Mouse (Mus musculus): ENCODE measurements at regions not wholly inside any gene's neighbourhood (a gene's known extent, or its start where the extent isn't known, plus 50 kb on each side); places are given as distances from the start of the nearest gene placed in this dataset.

DNA sequence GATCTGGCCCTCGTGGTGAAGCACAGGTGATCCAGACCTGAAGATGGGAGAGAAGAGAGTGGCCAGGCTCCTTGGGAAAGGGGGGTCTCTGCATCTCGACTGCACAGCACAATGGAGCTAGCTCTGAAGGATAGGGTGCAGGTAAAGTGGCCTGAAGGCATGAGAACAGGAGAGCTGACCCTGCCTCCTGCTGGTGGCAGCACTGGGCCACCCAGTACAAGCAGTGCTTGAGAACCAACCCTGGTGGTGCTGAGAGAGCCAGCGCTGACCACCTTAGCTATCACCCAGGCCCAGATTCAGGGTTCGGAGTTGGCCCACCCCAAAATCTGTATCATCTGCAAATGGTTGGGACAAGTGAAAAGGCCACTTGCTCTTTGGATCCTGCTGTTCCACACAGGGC is 66.2 kb downstream of the A730009L09Rik start:
- H3K4me3 ChIP-seq (ENCODE audit: insufficient read depth, low read depth, low read length) = no peak overlapping the region
- H3K27ac ChIP-seq (replicated peaks; ENCODE audit: low read depth, low read length) = no peak overlapping the region
- H3K4me1 ChIP-seq (ENCODE audit: control insufficient read depth, insufficient read depth, insufficient read length, low read length) = no peaks in the 10 kb centered on the region

- H3K27ac ChIP-seq (replicated peaks; ENCODE audit: low read depth, low read length) = 0 out of 2 replicates have a peak overlapping the region, but pooled peaks have one; percentile 11
- H3K4me3 ChIP-seq (ENCODE audit: insufficient read depth, low read depth, low read length) = peak overlapping the region; percentile 15; the same call in 1 of the 2 replicates
- H3K4me1 ChIP-seq (ENCODE audit: control insufficient read depth, insufficient read depth, insufficient read length, low read length) = no peaks in the 10 kb centered on the region
These were observed 68.4 kb downstream of the A730009L09Rik start for GRCm38 (mm10) chr16:84583323-84583722.

GRCm38 (mm10) chr16:84583773-84584229 is 68.9 kb downstream of the A730009L09Rik start:
- H3K4me1 ChIP-seq (ENCODE audit: control insufficient read depth, insufficient read depth, insufficient read length, low read length) = no peaks in the 10 kb centered on the region
- 0 out of 2 replicates have a peak overlapping the region, but pooled peaks have one; percentile 11 for H3K27ac ChIP-seq (replicated peaks; ENCODE audit: low read depth, low read length)
- H3K4me3 ChIP-seq (ENCODE audit: insufficient read depth, low read depth, low read length) = peak overlapping the region; percentile 15; the same call in 1 of the 2 replicates

DNA sequence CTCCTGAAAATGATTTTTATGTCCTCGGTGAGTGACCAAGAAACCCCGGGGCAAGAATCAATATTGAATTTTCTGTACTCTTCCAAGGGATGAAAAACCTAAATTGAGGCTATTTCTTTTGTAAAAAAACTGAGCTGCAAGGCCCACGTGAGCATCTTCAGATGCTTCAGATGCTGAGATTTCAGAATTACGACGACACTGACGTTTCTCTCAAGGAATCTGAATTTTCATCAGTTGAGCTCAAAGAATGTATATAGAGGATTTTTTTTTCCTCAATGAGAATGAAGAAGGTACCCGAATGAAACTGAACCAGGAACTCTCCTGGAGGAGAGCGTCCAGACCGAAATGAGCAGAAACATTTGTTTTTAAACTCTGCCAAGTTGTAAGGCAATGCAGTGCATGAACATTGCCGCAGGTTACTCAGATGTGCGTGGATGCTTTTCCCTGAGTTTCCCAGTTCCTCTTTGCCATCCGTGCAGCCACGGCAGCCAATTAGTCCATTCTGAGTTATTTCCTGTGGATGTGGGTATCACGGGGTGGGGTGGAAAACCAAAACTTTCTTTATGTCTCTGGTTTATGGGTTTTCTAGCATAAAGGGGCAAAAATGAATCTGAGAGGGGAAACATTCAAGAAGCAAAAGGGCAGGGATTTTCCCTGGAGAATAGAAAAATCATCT is 69.9 kb downstream of the A730009L09Rik start:
- Histone ChIP-seq H3K27ac (replicated peaks; ENCODE audit: low read depth, low read length) (no peak overlapping the region), H3K4me1 (ENCODE audit: control insufficient read depth, insufficient read depth, insufficient read length, low read length) (no peaks in the 10 kb centered on the region), H3K4me3 (ENCODE audit: insufficient read depth, low read depth, low read length) (no peak overlapping the region)

DNA sequence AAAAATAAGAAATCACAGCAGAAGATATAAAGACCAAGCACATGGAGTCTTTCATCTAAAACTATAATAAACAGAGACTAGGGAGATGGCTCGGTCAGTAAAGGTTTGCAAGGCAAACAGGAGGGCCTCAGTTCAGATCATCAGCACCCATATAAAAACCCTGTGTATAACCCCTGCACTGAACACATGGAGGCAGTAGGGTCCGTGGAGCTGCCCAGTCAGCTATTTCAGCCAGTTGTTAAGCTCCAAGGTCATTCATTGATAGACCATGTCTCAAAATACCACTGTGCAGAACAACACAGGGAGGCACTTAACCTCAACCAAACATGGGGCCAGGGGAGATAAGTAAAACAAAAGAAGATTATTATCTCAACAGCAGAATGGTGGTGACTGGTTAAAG is 78.1 kb downstream of the A730009L09Rik start:
- Histone ChIP-seq H3K4me1 (ENCODE audit: control insufficient read depth, insufficient read depth, insufficient read length, low read length) (no peaks in the 10 kb centered on the region), H3K4me3 (ENCODE audit: insufficient read depth, low read depth, low read length) (no peak overlapping the region), H3K27ac (replicated peaks; ENCODE audit: low read depth, low read length) (no peak overlapping the region)

- Histone ChIP-seq H3K4me1 (ENCODE audit: control insufficient read depth, insufficient read depth, insufficient read length, low read length) (no peaks in the 10 kb centered on the region), H3K4me3 (ENCODE audit: insufficient read depth, low read depth, low read length) (no peak overlapping the region), H3K27ac (replicated peaks; ENCODE audit: low read depth, low read length) (no peak overlapping the region)
These were observed 88.0 kb downstream of the A730009L09Rik start for GRCm38 (mm10) chr16:84602969-84603368.

- no peaks in the 10 kb centered on the region; the same call in 1 of the 2 replicates for H3K4me1 ChIP-seq (ENCODE audit: control insufficient read depth, insufficient read depth, insufficient read length, low read length)
- no peak overlapping the region for H3K4me3 ChIP-seq (ENCODE audit: insufficient read depth, low read depth, low read length)
- no peak overlapping the region for H3K27ac ChIP-seq (replicated peaks; ENCODE audit: low read depth, low read length)
These were observed 88.7 kb downstream of the A730009L09Rik start for GRCm38 (mm10) chr16:84603465-84604205.

GRCm38 (mm10) chr16:84604272-84604975 is 89.5 kb downstream of the A730009L09Rik start:
- no peak overlapping the region for H3K4me3 ChIP-seq (ENCODE audit: insufficient read depth, low read depth, low read length)
- H3K27ac ChIP-seq (replicated peaks; ENCODE audit: low read depth, low read length) = no peak overlapping the region
- H3K4me1 ChIP-seq (ENCODE audit: control insufficient read depth, insufficient read depth, insufficient read length, low read length) = no peaks in the 10 kb centered on the region; the same call in 1 of the 2 replicates

DNA sequence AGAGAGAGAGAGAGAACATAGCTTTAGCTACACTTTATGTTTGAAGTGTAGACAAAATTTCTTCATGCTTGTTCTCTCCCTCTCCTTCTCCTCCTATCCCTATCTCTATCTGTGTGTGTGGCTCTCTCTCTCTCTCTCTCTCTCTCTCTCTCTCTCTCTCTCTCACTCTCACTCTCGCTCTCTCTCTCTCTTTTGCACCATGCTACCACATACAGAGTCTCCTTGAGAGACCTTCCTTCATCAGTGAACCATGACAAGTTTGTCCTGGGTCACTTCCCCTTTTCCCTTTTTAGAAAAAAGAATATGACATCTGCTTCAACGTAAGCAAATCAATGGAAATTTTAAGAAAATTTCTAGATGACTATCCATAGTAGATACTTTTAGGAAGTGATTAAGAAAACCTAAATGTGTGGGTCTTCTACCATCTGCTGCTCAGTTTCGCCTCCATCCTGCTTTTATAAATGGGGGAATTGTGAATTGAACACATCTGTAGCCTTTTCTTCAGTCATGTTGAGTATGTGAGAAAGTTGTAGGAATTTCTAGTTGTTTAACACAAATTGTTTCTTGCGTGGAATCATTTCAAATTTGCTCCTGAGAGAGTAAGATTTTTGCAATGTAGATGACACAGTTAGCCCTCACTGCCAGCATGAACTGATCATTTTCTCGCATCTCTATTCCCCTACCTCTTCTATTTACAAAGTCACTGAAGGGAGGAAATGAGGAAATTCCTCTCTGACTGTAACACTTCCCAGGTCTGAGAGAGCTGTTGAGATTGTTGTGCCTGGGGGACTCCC is 91.3 kb downstream of the A730009L09Rik start:
- H3K27ac ChIP-seq (replicated peaks; ENCODE audit: low read depth, low read length) = no peak overlapping the region
- no peaks in the 10 kb centered on the region; the same call in 1 of the 2 replicates for H3K4me1 ChIP-seq (ENCODE audit: control insufficient read depth, insufficient read depth, insufficient read length, low read length)
- no peak overlapping the region for H3K4me3 ChIP-seq (ENCODE audit: insufficient read depth, low read depth, low read length)

GRCm38 (mm10) chr16:84606804-84607095 is 91.8 kb downstream of the A730009L09Rik start:
- Histone ChIP-seq H3K4me1 (ENCODE audit: control insufficient read depth, insufficient read depth, insufficient read length, low read length) (no peaks in the 10 kb centered on the region; the same call in 1 of the 2 replicates), H3K27ac (replicated peaks; ENCODE audit: low read depth, low read length) (no peak overlapping the region)

GRCm38 (mm10) chr16:84607503-84607902 is 92.6 kb downstream of the A730009L09Rik start:
- H3K4me1 ChIP-seq (ENCODE audit: control insufficient read depth, insufficient read depth, insufficient read length, low read length) = no peaks in the 10 kb centered on the region; the same call in 1 of the 2 replicates
- H3K27ac ChIP-seq (replicated peaks; ENCODE audit: low read depth, low read length) = no peak overlapping the region
- no peak overlapping the region for H3K4me3 ChIP-seq (ENCODE audit: insufficient read depth, low read depth, low read length)

More at GRCm38 (mm10) chr16:84606804-84607095, 91.8 kb downstream of the A730009L09Rik start:
- H3K4me3 ChIP-seq (ENCODE audit: insufficient read depth, low read depth, low read length) = no peak overlapping the region

- H3K4me3 ChIP-seq (ENCODE audit: insufficient read depth, low read depth, low read length) = no peak overlapping the region
These were observed 100.8 kb downstream of the A730009L09Rik start for GRCm38 (mm10) chr16:84615683-84616082.

GRCm38 (mm10) chr16:84616132-84616531 is 101.2 kb downstream of the A730009L09Rik start:
- H3K4me1 ChIP-seq (ENCODE audit: control insufficient read depth, insufficient read depth, insufficient read length, low read length) = no peaks in the 10 kb centered on the region
- no peak overlapping the region for H3K4me3 ChIP-seq (ENCODE audit: insufficient read depth, low read depth, low read length)
- no peak overlapping the region for H3K27ac ChIP-seq (replicated peaks; ENCODE audit: low read depth, low read length)

More at GRCm38 (mm10) chr16:84615683-84616082, 100.8 kb downstream of the A730009L09Rik start:
- H3K27ac ChIP-seq (replicated peaks; ENCODE audit: low read depth, low read length) = no peak overlapping the region
- H3K4me1 ChIP-seq (ENCODE audit: control insufficient read depth, insufficient read depth, insufficient read length, low read length) = no peaks in the 10 kb centered on the region

DNA sequence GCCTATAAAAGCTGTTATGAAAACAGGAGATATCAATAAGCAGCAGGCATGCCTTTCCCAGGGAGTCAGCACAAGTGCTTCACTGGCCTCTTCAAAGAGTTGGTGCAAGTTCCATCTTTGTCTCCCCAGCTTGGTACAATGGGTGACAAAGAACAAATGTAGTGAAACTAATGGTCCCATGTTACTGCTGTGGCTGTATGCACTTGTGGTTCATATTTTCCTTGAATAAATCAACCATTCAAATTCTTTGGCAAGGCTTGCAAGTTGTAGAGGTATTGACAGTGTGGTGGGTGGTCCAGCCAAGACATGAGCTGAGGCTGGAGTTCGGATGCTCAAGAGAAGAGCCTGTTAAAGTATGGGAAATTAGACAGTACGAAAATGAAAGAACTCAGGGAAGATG is 103.5 kb downstream of the A730009L09Rik start:
- H3K4me3 ChIP-seq (ENCODE audit: insufficient read depth, low read depth, low read length) = no peak overlapping the region
- H3K4me1 ChIP-seq (ENCODE audit: control insufficient read depth, insufficient read depth, insufficient read length, low read length) = no peaks in the 10 kb centered on the region
- no peak overlapping the region for H3K27ac ChIP-seq (replicated peaks; ENCODE audit: low read depth, low read length)

Measured in brown adipose tissue, adult 24 weeks (tissue).